Mouse (Mus musculus): ENCODE measurements around the gene Tesc.

- TF ChIP-seq POLR2A (IDR thresholded peaks at IDR 0.05; ENCODE audit: low read depth, low read length) (no peak), CTCF (IDR thresholded peaks at IDR 0.05; ENCODE audit: extremely low read depth, insufficient read depth, insufficient read length, insufficient replicate concordance) (no peak)
These were observed 6.2 kb downstream of the Tesc start for GRCm38 (mm10) chr5:118033740-118034139.

Data from spleen, adult 2 months (tissue).